Mouse (Mus musculus): ENCODE measurements around the gene Asic4.

DNA sequence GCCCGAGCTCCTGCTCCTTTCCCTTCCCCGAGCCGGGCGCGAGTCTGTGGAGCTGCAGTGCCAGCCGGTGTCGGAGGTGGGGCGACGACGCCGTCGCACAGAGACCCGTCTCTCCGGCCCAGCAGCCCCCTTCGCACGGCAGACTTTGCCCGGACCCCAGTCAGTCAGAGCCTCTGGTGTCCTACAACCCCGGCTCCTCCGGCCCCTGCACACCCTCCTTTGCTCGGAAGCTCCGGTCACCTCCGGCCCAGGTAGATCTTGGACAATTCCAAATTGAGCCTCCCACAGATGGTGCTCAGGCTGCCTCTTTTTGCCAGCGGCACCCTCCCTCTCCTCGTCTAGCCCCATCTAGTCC, 29.4 kb downstream of the Asic4 start:
- TF ChIP-seq CTCF (IDR thresholded peaks at IDR 0.05; ENCODE audit: control insufficient read depth, insufficient read depth, insufficient replicate concordance, low read depth, low read length): no peak
- no peak for TF ChIP-seq POLR2A (IDR thresholded peaks at IDR 0.05; ENCODE audit: control insufficient read depth, low read depth, low read length)
